Mouse (Mus musculus): ENCODE data around the gene Prok1.

The Prok1 gene

GRCm38 (mm10) chr3:107239607-107240006 lies at the start of gene Prok1:
Prok1 (minus strand) TSS chr3:107239707.
- no peak for DNase-seq

DNA sequence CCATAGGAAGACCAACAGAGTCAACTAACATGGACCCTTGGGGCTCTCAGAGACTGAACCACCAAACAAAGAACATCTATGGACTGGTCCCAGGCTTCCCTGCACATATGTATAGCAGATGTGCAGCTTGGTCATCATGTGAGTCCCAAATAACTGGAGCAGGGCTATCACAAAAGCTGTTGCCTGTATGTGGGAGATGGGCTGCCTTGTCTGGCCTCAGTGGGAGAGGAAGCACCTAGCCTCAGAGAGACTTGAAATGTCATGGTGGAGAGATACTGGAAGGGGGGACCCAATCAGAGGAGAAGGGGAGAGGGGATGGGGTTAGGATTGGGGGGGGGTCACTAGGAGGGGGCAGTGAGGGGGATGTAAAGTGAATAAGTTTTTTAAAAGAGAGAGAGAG lies 47.8 kb upstream of the Prok1 start:
- no peak for DNase-seq

- no peak for DNase-seq
These were observed 46.6 kb upstream of the Prok1 start for GRCm38 (mm10) chr3:107286123-107286522.

DNA sequence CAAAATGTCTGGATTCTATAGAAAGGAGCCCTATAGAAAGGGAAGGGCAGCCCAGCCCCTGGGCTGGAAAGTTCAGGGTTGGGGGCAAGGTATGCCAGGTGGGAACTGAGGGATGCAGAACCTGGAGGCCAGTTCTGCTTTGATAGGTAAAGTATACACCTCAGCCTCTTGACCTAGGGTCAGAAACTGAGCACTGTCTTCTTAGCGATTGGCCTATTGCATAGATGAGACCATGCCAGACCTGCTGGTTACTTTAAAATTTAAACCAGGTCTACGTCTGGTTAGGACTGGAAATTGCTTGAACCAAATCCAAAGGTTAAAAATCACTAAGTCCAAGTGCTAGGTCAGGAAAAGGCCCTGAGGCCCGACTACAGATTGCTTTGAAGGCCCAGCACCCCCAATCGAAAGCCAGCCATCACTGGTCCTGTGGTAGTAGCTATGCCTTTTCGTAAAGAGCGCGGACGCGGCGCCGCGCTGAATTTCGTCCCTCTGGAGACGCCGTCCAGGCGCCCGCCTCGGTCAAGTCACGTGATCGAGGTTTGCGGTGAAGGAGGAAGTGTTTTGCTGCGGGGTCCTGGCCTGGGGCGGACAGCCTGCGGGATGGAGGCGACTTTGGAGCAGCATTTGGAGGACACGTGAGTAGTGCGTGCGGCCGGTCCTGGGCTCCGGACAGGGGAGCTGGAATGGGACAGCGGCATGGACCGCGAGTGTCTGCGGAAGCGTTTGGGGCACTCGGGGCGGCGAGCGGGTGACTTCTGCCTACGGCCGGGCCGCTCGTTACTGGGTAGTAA lies 39.2 kb upstream of the Prok1 start, which contains the start of gene Lamtor5:
Lamtor5 (plus strand) TSS at position 380 of the 791 bp plus-strand sequence.
- DNase-seq = peak; percentile 94

DNA sequence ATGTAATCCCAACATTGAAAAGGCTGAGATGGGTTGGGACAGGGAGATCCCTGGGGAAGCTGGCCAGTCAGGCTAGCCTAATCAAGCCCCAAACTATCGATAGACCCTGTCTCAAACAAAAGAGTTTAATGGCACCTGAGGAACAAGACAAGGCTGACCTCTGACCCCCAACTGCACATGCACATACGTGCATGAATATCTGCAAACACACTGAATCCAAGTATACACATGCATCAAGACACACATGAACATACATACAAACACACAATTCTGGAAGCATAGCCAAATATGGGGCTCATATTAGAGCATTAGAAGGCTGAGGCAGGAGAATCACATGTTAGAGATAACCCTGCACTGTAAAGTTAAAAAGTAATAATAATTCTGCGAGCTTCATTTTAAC lies 37.1 kb upstream of the Prok1 start:
- no peak for DNase-seq

DNA sequence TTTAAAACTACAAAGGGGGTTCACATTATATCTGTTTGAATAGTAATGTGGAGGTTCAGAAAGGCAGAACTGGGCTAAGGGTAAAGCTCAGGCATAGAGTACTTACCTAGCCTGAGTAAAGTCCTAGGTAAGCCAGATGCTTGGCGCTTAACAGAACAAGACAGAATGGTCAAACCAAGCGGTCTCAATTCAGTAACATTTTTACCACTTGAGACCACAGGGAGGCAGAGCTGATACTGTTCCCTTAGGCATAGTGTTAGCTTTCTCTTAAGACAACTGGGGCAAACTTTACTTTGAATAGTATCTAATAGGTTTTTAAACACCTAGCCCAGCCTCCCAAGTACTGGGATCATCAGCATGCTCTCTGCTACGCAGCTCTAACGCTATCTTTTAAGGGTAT lies 36.5 kb upstream of the Prok1 start:
- DNase-seq = no peak

DNA sequence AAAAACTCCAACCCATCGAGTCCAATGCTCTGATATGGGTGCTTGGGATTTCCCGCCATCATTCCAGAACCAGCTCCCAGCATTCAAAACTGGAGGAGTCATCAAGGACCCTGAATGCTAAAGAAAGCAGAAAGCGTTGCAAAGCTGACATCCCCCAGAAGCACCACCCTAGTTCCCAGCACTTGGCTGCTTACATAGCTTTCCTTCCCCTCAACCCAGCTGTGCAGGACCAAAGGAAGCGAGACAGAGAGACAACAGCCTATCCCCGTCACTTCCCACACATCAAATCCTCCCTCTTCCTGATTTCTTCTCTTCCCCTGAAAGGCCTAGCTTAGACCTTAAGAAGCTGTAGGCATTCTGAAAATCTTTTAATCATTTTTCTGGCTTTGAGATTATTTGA lies 35.8 kb upstream of the Prok1 start:
- DNase-seq = no peak

DNA sequence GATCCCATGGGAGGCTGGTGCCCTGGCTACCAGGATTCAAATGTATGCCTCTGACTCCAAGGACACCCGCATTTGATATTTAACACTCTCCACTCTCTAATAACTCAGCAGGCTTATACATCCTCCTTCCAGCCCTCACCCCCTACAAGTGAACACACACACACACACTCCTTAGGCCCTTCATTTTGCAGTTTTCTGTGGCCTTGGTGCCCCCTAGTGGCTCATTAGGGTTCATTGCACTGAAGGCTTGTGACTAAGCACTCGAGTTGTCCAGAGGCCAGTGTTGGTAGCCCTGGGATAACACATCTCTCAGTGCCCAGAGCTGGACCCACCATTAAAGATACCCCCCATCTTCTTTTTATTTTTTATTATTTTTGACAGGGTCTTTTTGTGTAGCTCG lies 34.3 kb upstream of the Prok1 start:
- DNase-seq = peak; percentile 74

DNA sequence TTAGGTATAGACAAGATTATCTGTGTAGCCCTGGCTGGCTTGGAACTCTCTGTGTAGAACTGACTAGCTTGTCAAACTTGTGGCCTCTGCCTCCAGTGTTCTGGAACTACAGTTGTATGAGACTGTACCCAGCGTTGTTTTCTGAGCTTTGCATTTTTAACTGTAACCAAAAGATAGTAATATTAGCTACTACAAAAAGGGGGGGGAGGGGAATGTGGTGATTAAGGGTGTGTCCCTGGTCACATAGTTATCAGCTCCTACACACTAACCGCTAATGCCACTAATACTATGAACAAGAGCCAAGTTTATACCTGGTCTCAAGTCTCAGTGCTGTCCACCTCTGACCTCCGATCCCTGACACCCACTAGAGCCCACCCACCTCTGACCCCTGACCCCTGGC lies 32.9 kb upstream of the Prok1 start:
- no peak for DNase-seq

DNA sequence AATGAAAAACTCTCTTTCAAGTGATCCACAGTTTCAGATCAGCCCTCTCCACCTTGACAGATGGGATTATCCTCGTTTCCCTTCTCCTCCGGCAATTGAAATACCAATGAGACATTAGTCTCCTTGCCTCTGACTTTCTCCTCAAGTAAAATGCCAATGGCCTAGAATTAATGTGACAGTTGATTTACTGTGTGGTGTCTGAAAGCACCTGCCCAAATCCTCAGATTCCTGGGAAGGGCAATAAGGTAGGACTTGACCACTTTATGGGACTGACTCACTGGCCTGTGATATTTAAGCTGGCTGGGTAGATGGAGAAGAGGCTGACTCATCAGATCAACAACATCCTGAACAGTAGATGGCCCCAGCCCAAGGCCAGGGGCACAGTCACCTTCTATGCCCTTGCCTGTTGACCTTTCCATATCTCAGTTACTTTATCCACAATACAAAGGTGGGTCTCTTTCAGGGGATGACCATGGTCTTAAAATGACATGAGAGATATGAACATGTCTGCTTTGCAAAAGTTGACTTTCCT lies 27.4 kb upstream of the Prok1 start:
- DNase-seq = no peak

GRCm38 (mm10) chr3:107261851-107262165 lies 22.3 kb upstream of the Prok1 start:
- peak; percentile 29 for DNase-seq

GRCm38 (mm10) chr3:107260956-107261850 lies 21.7 kb upstream of the Prok1 start:
- no peak for DNase-seq

GRCm38 (mm10) chr3:107257924-107258323 lies 18.4 kb upstream of the Prok1 start:
- DNase-seq = no peak

DNA sequence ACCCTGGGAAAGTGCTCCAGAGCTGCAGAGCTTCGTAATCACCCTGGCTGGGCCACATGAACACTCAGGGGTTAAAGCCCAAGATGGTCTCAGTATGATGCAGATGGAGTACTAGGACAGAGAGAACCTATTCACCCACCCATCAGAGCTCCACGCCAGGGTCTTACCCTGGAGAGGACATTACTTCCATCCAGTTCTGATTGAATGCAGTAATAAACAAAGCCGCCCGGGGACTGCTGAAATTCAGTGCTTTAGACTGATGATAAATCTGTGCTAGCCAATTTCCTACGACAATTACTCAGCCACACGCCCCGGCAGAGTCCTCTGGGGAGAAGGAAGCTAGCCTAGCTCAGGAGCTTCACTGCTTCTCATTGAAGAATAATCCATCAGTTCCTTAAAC lies 17.2 kb upstream of the Prok1 start:
- DNase-seq = no peak

- DNase-seq = no peak
These were observed 16.5 kb upstream of the Prok1 start for GRCm38 (mm10) chr3:107255992-107256391.

DNA sequence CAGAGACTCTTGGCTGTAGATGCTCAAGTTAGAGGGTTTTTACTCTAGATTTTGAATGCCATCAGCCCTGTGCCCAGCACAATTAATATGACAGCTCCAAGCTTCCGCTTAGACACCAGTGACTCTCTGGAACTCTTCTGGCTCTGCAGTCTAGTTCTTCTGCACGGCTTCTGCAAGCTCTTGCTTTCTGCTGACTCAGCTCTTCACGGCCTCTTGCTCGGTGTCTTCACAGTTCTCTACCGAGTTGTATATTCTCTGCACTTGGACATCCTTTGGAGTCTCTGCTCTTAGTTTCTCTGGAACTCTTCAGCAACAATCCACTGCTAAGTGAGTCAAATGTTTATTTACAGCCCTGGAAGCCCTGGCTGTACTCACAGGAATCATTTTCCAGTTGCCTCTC lies 14.4 kb upstream of the Prok1 start:
- DNase-seq = no peak

DNA sequence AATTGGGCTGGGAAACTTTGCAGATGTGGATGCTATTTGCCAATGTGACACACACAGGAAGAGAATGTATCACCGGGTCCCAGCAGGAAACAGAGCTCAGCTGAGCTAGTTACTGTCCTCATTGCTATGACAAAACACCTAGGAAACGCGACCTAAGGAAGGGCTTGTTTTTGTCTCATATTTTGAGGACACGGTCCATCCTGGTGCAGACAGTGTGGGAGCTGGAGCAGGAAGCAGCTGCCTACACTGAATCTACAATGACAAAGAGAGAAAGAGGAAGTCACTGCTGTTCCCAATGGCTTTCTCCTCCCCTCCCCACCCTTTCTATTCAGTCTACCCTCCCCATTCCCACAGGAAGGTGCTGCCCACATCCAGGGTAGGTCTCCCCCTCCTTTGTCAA lies 12.5 kb upstream of the Prok1 start:
- DNase-seq = no peak

- no peak for DNase-seq
These were observed 10.8 kb upstream of the Prok1 start for GRCm38 (mm10) chr3:107250320-107250719.

DNA sequence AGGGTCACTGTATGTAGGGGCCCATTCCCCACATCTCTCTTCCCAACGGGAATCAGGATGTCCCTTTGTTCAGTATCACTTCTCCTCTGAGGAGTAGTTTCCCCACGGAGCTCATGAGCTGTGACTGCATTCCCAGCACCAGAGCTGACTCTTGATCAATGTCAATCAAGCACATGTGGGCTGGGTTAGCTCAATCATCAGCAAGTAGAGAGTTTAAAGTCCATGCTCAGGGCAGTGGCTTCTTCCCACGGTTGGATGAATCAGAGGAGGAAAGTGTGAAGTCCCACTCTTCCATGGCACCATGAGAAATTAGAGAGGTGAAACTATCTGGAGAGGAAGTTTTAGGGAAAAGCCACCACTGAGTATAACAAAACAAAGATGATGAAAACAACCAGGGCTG lies 9.5 kb upstream of the Prok1 start:
- peak; percentile 31 for DNase-seq

- DNase-seq = no peak
These were observed 7.4 kb upstream of the Prok1 start for GRCm38 (mm10) chr3:107246876-107247275.

- DNase-seq = peak; percentile 41
These were observed 2.0 kb upstream of the Prok1 start for GRCm38 (mm10) chr3:107241389-107242094.

- DNase-seq = no peak
These were observed 981 bp downstream of the Prok1 start for GRCm38 (mm10) chr3:107238471-107238980.

DNA sequence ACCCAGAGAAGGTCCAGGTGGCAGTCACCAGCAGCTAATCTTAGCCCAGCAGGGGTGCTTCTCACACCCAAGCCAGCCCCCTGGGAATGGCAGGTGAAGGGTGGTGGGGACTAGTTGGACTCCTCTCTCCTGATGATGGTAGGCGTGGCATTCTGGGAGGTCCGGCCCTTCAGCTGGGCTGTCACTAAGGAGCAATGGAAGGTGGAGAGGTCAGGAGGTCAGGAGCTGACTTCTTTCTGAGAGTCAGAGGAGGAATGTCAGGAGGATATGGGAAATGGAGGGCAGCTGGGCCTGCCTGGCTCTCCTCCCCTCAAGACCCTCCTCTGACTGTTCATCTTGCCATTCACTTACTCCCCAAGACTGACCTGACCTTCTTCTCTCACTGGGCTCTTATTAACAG lies 1.5 kb downstream of the Prok1 start:
- no peak for DNase-seq
